Mouse (Mus musculus) stomach, embryonic 16.5 days (tissue): ENCODE measurements around the gene Zbtb4. TPM values are rescaled to one million over a fixed set of nuclear protein-coding genes. Genes with fewer than 3 reads are reported as not detected.

Source experiments
- ATAC-seq: fragments of 200-750 bp; cut with Nextera tagmentation; 2 replicates; pipeline ENCODE4 v1.8.0; 2017; ENCODE audit warnings: moderate number of reproducible peaks, moderate TSS enrichment; ENCODE audit not compliant: insufficient read depth, low FRiP score
- H3K27ac ChIP-seq: fragments of 300-500 bp; sonication (generic); 2 replicates; pipeline ENCODE4 v1.5.1; 2014; ENCODE audit warnings: low read length
- H3K27me3 ChIP-seq: fragments of 300-500 bp; sonication (generic); 2 replicates; pipeline ENCODE4 v1.6.1; 2014; ENCODE audit warnings: low read length, control low read depth, mixed read lengths; ENCODE audit not compliant: control insufficient read depth, insufficient read depth
- H3K36me3 ChIP-seq: fragments of 300-500 bp; sonication (generic); 2 replicates; pipeline ENCODE4 v1.6.1; 2014; ENCODE audit warnings: low read length; ENCODE audit not compliant: control insufficient read depth, insufficient read depth
- H3K4me1 ChIP-seq: fragments of 300-500 bp; sonication (generic); 2 replicates; pipeline ENCODE4 v1.6.1; 2014; ENCODE audit warnings: low read length, control low read depth, mixed read lengths; ENCODE audit not compliant: control insufficient read depth, insufficient read depth
- H3K4me2 ChIP-seq: fragments of 300-500 bp; sonication (generic); 2 replicates; pipeline ENCODE4 v1.6.1; 2014; ENCODE audit warnings: low read depth, low read length, mixed read lengths
- H3K4me3 ChIP-seq: fragments of 300-500 bp; sonication (generic); replicated peaks from 2 replicates; pipeline ENCODE4 v1.5.1; 2014; ENCODE audit warnings: mild to moderate bottlenecking, low read length
- H3K9ac ChIP-seq: fragments of 300-500 bp; sonication (generic); 2 replicates; pipeline ENCODE4 v1.6.1; 2014; ENCODE audit warnings: low read length
- H3K9me3 ChIP-seq: fragments of 300-500 bp; sonication (generic); replicated peaks from 2 replicates; pipeline ENCODE4 v1.6.1; 2016; ENCODE audit warnings: low read length, control low read depth; ENCODE audit not compliant: control insufficient read depth
- WGBS: fragments of 180-500 bp; shearing (Covaris S2); extraction: QIAGEN DNeasy Blood & Tissue Kit; methylation state at CpG from one replicate; pipeline ENCODE4 v1.1.7; 2014; 5-methylcytosine and 5-hydroxymethylcytosine counted together
- polyA plus RNA-seq: library from polyadenylated mRNA; unstranded; fragments of >200 nt; fragmentation: Nextera tagmentation; extraction: Ambion mirVana; gene quantifications from 2 replicates; pipeline ENCODE4 v1.2.1, GENCODE M21; 2015

Gene Zbtb4
- polyA plus RNA-seq, result 3.4 TPM in 2 replicates

DNA sequence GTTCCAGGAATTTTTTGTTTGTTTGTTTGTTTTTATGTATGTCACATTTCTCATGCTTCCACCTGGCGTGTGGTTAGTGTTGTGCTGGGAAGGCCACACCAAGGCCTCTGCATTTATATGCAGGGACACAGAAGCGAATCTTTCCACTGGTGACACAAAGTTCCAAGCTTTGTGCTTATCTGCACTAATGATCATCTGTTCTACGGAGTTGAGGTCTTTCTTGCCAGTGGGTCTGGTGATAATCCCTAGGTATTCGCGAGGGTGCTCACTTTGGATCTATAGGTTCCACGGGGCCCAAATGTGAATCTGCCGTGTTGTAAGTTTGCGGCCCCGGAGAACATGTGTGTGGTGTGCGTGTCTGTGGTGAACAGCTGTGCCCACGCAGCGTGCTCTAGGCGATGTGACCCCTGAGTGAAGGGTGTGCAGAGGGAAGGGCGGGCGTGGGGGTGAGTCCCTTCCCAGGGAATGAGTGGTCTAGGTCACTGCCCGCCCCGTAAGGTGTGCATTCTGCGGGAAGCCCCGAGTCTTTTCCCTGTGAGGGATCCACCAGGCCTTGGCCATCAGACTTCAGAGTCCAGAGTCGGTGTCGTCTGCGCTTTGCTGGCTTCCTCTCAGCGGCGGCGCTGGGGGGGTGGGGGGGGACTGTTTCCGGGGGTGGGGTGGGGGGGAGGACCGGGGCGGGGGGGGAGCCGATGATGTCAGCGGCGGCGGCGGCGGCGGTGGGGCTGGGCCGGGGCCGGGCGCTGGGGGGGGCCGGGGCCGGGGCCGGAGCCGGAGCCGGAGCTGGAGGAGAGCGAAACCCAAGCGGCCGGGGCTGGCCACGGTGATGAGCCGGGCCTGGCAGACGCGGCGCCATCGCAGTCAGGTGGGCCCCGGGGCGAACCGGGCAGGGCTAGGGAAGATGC, at the start of gene Zbtb4:
Gene Zbtb4 (plus strand): TSS at position 692 of the 905 bp plus-strand sequence.
- Histone ChIP-seq H3K36me3 (no peaks in the 10 kb centered on the region), H3K9me3 (no peaks in the 10 kb centered on the region), H3K27me3 (no peaks in the 10 kb centered on the region), H3K27ac (peak within 1 kb of the TSS; percentile 89), H3K9ac (peak within 1 kb of the TSS; percentile 97), H3K4me3 (peak within 1 kb of the TSS; percentile 76), H3K4me2 (peak within 1 kb of the TSS; percentile 78), H3K4me1 (peaks cover 25% of the 10 kb centered on the region)
- 12% methylated on average over 50 of the region's 55 CpGs for WGBS
- ATAC-seq, result peak; percentile 65

DNA sequence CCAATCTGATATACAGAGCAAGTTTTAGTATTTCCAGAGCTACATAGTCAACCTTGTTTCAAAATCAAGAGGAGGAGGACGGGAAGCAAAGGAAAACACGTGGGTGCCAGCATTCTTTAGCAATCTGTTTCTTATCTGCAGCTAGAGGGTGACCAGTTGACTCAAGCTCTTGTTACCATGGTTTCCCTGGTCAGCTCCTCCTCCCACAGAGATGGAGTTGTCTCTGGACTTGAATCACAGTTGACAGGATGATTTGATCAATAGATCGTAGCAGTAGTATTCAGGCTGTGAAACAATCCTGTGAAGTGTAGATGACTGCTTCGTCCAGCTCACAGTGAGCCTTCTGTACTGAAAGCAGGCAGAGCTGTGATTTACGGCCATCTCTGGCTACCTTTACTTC, 49.8 kb upstream of the Zbtb4 start:
- no peak overlapping the region for H3K9ac ChIP-seq
- no peaks in the 10 kb centered on the region for H3K27me3 ChIP-seq
- no peak overlapping the region for H3K4me2 ChIP-seq
- H3K9me3 ChIP-seq, result no peaks in the 10 kb centered on the region
- H3K4me3 ChIP-seq, result no peak overlapping the region
- 0 out of 2 replicates have a peak, but pooled peaks cover 3% of the 10 kb centered on the region for H3K4me1 ChIP-seq
- H3K27ac ChIP-seq, result no peak overlapping the region
- ATAC-seq, result no peak; the same call in 1 of the 2 replicates
- WGBS, result 12% methylated on average over 5 of the region's 5 CpGs
- H3K36me3 ChIP-seq, result no peaks in the 10 kb centered on the region

DNA sequence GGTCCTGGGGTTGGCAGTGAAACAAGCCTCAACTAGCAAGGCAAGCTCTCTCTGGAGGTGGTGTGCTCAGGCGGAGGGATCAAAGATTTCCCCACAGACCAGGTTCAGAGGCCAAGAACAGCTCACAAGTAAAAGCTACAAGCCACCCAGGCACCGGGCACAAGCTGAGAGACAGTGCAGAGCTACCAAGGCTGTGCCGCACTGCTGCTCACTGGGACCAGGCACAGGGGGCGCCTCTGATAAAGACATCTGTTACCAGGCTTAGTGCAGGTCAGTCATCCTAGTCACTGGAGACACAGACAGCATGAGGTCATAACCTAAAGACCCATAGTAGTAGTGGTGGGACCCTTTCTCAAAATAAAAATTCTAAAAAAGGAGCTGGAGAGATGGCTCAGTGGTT, 48.8 kb upstream of the Zbtb4 start:
- no peak for ATAC-seq
- H3K9ac ChIP-seq, result no peak overlapping the region
- H3K27ac ChIP-seq, result no peak overlapping the region
- H3K4me1 ChIP-seq, result 0 out of 2 replicates have a peak, but pooled peaks cover 3% of the 10 kb centered on the region
- no peak overlapping the region for H3K4me3 ChIP-seq
- WGBS, result 69% methylated on average over 4 of the region's 4 CpGs
- H3K36me3 ChIP-seq, result no peaks in the 10 kb centered on the region
- H3K9me3 ChIP-seq, result no peaks in the 10 kb centered on the region
- no peak overlapping the region for H3K4me2 ChIP-seq
- no peaks in the 10 kb centered on the region for H3K27me3 ChIP-seq

DNA sequence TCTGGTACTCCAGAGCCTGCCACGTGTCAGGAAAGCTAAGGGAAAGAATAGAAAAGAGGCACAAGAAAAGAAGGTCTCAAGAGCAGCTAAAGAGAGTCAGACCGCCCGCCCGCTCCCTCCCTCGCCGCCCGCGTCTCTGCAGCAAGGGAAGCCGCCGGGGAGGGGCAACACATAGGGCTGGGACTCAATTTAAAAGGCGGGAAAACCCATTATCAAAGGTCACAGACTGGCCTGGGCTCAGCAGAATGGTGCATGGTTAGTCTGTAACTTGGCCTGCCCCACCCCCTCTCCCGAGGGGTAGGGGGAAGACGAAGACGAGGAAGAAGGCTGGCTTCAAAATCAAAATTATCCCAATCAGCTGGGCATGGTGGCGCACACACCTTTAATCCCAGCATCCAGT, 47.1 kb upstream of the Zbtb4 start:
- no peak overlapping the region for H3K9ac ChIP-seq
- H3K36me3 ChIP-seq, result no peaks in the 10 kb centered on the region
- WGBS, result 22% methylated on average over 15 of the region's 15 CpGs
- no peak overlapping the region for H3K27ac ChIP-seq
- peak overlapping the region; percentile 24; the same call in 1 of the 2 replicates for H3K4me2 ChIP-seq
- no peak overlapping the region for H3K4me3 ChIP-seq
- no peaks in the 10 kb centered on the region for H3K27me3 ChIP-seq
- 0 out of 2 replicates have a peak, but pooled peaks cover 3% of the 10 kb centered on the region for H3K4me1 ChIP-seq
- ATAC-seq, result no peak; the same call in 1 of the 2 replicates
- no peaks in the 10 kb centered on the region for H3K9me3 ChIP-seq

DNA sequence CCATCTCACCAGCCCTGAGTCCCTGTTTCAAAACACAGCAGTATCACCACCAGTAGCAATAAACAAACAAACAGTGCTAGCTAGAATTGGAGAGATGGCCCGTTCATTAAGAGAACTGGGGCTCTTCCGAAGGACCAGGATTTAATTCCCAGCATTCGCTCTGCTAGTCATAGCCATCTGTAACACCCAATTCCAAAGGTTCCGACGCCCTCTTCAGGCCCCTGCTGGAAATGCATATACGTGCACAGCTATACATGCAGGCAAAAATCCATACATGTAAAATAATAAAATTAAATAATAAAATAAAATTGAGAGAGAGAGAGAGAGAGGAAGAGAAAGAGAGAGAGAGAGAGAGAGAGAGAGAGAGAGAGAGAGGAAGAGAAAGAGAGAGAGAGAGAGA, 46.3 kb upstream of the Zbtb4 start:
- WGBS, result 69% methylated on average over 6 of the region's 6 CpGs
- H3K9ac ChIP-seq, result no peak overlapping the region

DNA sequence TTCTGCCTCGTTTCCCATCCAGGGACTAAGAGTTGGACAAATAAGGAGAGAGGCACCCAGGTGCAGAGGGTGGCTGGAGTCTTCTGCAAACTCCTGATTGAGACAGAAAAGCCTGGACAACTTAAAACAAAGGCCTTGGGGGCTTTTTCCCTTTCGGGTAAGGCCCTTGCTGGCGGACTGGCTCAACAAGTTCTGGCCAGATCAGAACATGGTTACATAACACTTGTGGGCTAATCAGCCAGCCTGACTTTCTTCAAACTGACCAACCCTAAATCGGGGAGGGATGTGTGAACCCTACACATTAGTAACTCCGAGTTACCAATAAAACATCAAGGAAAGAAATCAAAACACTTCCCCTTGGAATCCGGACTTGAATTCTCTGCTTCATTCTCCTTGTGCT, 44.9 kb upstream of the Zbtb4 start:
- H3K4me2 ChIP-seq, result no peak overlapping the region
- H3K27ac ChIP-seq, result no peak overlapping the region
- WGBS, result 53% methylated on average over 6 of the region's 6 CpGs
- H3K27me3 ChIP-seq, result no peaks in the 10 kb centered on the region
- no peak for ATAC-seq
- no peaks in the 10 kb centered on the region for H3K9me3 ChIP-seq
- H3K4me1 ChIP-seq, result 0 out of 2 replicates have a peak, but pooled peaks cover 3% of the 10 kb centered on the region
- no peak overlapping the region for H3K4me3 ChIP-seq
- H3K9ac ChIP-seq, result no peak overlapping the region
- no peaks in the 10 kb centered on the region for H3K36me3 ChIP-seq

More for the DNA sequence above, 46.3 kb upstream of the Zbtb4 start:
- Histone ChIP-seq H3K4me1 (0 out of 2 replicates have a peak, but pooled peaks cover 3% of the 10 kb centered on the region), H3K4me3 (no peak overlapping the region), H3K4me2 (no peak overlapping the region), H3K9me3 (no peaks in the 10 kb centered on the region), H3K27ac (no peak overlapping the region), H3K27me3 (no peaks in the 10 kb centered on the region), H3K36me3 (no peaks in the 10 kb centered on the region)
- ATAC-seq, result no peak

DNA sequence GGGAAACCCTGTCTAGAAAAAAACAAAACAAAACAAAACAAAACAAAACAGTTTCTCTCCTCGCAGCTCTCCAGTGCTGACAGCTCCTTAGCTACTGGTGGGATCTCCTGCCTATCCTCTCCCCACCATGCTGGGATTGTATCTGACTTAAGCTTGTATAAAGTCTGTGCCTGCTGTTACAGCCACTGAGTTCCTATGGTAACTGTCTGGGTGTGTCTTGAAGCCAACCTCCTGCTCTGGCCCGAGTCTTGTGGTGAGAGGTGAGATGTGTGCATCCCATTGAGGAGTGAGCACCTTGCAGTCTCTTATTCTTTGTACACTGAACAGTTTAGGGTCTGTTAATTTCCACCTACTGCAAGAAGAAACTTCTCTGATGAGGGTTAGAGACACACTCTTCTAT, 42.6 kb upstream of the Zbtb4 start:
- Histone ChIP-seq H3K27me3 (no peaks in the 10 kb centered on the region), H3K4me3 (no peak overlapping the region), H3K36me3 (no peaks in the 10 kb centered on the region), H3K9me3 (no peaks in the 10 kb centered on the region), H3K9ac (no peak overlapping the region), H3K4me2 (no peak overlapping the region), H3K27ac (no peak overlapping the region), H3K4me1 (0 out of 2 replicates have a peak, but pooled peaks cover 3% of the 10 kb centered on the region)
- ATAC-seq, result no peak
- WGBS, result 42% methylated on average over 2 of the region's 2 CpGs

DNA sequence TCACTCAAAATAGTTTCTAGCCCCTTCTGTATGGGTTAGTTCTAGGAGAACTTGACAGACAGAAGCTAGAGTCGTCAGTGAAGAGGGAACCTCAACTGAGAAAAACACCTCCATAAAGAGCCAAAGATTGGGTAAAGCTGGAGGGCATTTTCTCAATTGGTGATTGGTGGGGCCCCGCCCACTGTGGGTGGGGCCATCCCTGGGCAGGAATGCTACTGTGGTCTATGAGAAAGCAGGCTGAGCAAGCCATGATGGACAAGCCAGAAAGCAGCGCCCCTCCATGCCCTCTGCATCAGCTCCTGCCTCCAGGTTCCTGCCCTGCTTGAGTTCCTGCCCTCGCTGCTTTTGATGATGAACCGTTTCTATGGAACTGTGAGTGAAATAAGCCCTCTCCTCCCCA, 39.8 kb upstream of the Zbtb4 start:
- no peak overlapping the region for H3K9ac ChIP-seq
- H3K27me3 ChIP-seq, result no peaks in the 10 kb centered on the region
- no peaks in the 10 kb centered on the region for H3K4me1 ChIP-seq
- no peak overlapping the region for H3K4me3 ChIP-seq
- H3K9me3 ChIP-seq, result no peaks in the 10 kb centered on the region
- WGBS, result 34% methylated on average over 5 of the region's 5 CpGs
- no peaks in the 10 kb centered on the region for H3K36me3 ChIP-seq
- H3K27ac ChIP-seq, result no peak overlapping the region
- no peak for ATAC-seq
- H3K4me2 ChIP-seq, result no peak overlapping the region

DNA sequence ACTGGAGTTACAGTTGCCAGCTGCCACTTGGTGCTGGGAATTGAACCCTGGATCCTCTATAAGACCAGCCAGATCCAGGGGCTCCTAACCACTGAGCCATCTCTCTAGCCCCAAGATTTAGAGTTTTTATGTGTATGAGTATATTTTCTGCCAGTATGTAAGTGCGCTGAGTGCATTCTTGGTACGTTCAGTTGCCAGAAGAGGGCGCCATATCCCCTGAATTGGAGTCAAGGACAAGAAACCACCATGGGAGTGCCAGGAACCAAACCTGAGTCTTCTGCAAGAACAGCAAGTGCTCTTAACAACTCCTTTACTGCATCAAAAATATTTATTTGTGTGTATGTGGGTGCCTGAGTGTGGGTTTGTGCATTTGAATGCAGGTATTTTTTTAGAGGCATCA, 36.6 kb upstream of the Zbtb4 start:
- no peak overlapping the region for H3K4me2 ChIP-seq
- H3K9me3 ChIP-seq, result no peaks in the 10 kb centered on the region
- no peaks in the 10 kb centered on the region for H3K27me3 ChIP-seq
- ATAC-seq, result no peak
- no peak overlapping the region for H3K27ac ChIP-seq
- 0 out of 2 replicates have a peak, but pooled peaks cover 2% of the 10 kb centered on the region for H3K36me3 ChIP-seq
- no peak overlapping the region for H3K9ac ChIP-seq
- H3K4me1 ChIP-seq, result no peaks in the 10 kb centered on the region
- H3K4me3 ChIP-seq, result no peak overlapping the region
- 32% methylated on average over 3 of the region's 3 CpGs for WGBS
